Mouse (Mus musculus) adrenal gland (tissue): Measurements from ENCODE around the gene Lrrc66.

ENCODE experiments used
- intact Hi-C: fragments of 180-260 bp; cut with DNase I; formaldehyde crosslinking; loops from one replicate; pipeline ENCODE4 v1.15.1; 2025
- long read RNA-seq, 2 experiments: library from polyadenylated mRNA; unstranded; transcript quantifications; one replicate each; pipeline ENCODE4 v2.0.0; 2020; ENCODE audit warnings: borderline replicate concordance in 1 of 2; ENCODE audit not compliant: insufficient replicate concordance in 1 of 2

Lrrc66 gene
- long read RNA-seq, experiment 1, result 0 reads
- long read RNA-seq, experiment 2, result 0 reads

GRCm38 (mm10) chr5:73632291-73632690 lies at the start of gene Lrrc66:
Gene Lrrc66, minus strand, starts transcription at chr5:73632526.
- intact Hi-C loops, result no loop called here

- intact Hi-C loops, result no loop called here
These were observed 44.3 kb upstream of the Lrrc66 start for GRCm38 (mm10) chr5:73676626-73677025.

- intact Hi-C loops, result no loop called here
These were observed 43.3 kb upstream of the Lrrc66 start for GRCm38 (mm10) chr5:73675604-73676003.

GRCm38 (mm10) chr5:73669386-73669785 lies 37.1 kb upstream of the Lrrc66 start:
- intact Hi-C loops, result no loop called here

- intact Hi-C loops, result no loop called here
These were observed 35.6 kb upstream of the Lrrc66 start for GRCm38 (mm10) chr5:73667877-73668276.

GRCm38 (mm10) chr5:73666695-73667094 lies 34.4 kb upstream of the Lrrc66 start:
- intact Hi-C loops, result no loop called here

- intact Hi-C loops, result no loop called here
These were observed 19.5 kb upstream of the Lrrc66 start for GRCm38 (mm10) chr5:73651855-73652201.

- intact Hi-C loops, result no loop called here
These were observed 18.9 kb upstream of the Lrrc66 start, which contains the start of gene Spata18 for GRCm38 (mm10) chr5:73651061-73651854. Gene Spata18, plus strand, starts transcription at chr5:73651379.

- intact Hi-C loops, result no loop called here
These were observed 18.1 kb upstream of the Lrrc66 start for GRCm38 (mm10) chr5:73650365-73650964.

- intact Hi-C loops, result no loop called here
These were observed 15.1 kb upstream of the Lrrc66 start, which contains the start of gene Sgcb for GRCm38 (mm10) chr5:73647261-73647900. Gene Sgcb, minus strand, starts transcription at chr5:73647790.

- intact Hi-C loops, result no loop called here
These were observed 9.8 kb upstream of the Lrrc66 start for GRCm38 (mm10) chr5:73642091-73642490.

- intact Hi-C loops, result no loop called here
These were observed 8.7 kb upstream of the Lrrc66 start for GRCm38 (mm10) chr5:73641058-73641457.

GRCm38 (mm10) chr5:73637337-73638107 lies 5.2 kb upstream of the Lrrc66 start:
- intact Hi-C loops, result loop anchor here (2.0 kb wide), 1 partner anchor 205 kb away; no protein-coding TSS in a partner anchor

GRCm38 (mm10) chr5:73633141-73633540 lies 815 bp upstream of the Lrrc66 start:
- intact Hi-C loops, result loop anchor here (1.0 kb wide), 1 partner anchor 93 kb away; no protein-coding TSS in a partner anchor

GRCm38 (mm10) chr5:73631001-73631558 lies 1.2 kb downstream of the Lrrc66 start:
- intact Hi-C loops, result no loop called here

- intact Hi-C loops, result no loop called here
These were observed 2.2 kb downstream of the Lrrc66 start for GRCm38 (mm10) chr5:73630141-73630540.

- intact Hi-C loops, result no loop called here
These were observed 4.3 kb downstream of the Lrrc66 start for GRCm38 (mm10) chr5:73627991-73628390.

GRCm38 (mm10) chr5:73627559-73627958 lies 4.8 kb downstream of the Lrrc66 start:
- intact Hi-C loops, result no loop called here

GRCm38 (mm10) chr5:73626842-73627241 lies 5.5 kb downstream of the Lrrc66 start:
- intact Hi-C loops, result no loop called here

GRCm38 (mm10) chr5:73625505-73625904 lies 6.8 kb downstream of the Lrrc66 start:
- intact Hi-C loops, result no loop called here

- intact Hi-C loops, result no loop called here
These were observed 13.4 kb downstream of the Lrrc66 start for GRCm38 (mm10) chr5:73618969-73619368.
